Mouse (Mus musculus) olfactory bulb, adult 2 months (tissue): Measurements from ENCODE around the gene Psd.

Experiments used
- CTCF ChIP-seq: fragments of 200-500 bp; IDR thresholded peaks from 2 replicates; pipeline ENCODE4 v1.5.1; 2012; ENCODE audit warnings: low read depth, mild to moderate bottlenecking, low read length, moderate library complexity; ENCODE audit not compliant: insufficient read depth
- POLR2A ChIP-seq: fragments of 200-500 bp; IDR thresholded peaks from 2 replicates; pipeline ENCODE4 v1.6.1; 2012; ENCODE audit warnings: mild to moderate bottlenecking, low read depth, low read length, moderate library complexity; ENCODE audit not compliant: insufficient read depth

GRCm38 (mm10) chr19:46330696-46331095 lies 3.7 kb upstream of the Psd start:
- TF ChIP-seq POLR2A (no peak), CTCF (no peak)
